Mouse (Mus musculus): ENCODE data around the gene Lnx1.
A peak's percentile ranks its signal among the peaks of the same experiment; 100 is the strongest.

Lnx1 gene

DNA sequence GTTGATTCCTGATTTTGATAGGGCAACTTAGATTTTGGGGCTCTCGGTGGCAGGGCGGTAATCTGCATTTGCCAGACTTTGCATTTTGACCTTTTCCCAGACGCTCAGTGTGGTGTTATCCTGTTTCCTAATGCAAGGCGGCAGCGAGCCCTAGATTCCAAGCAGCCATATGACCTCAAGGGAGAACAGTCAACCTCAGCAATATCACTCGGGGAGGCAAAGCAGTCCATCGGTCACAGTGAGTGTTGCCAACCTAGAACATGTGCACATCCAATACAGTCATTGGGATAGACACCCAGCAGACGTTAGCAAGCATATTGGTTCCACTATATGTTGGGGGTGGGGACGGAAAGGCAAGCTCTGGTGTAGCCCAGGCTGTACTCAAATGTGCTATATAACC lies 54.5 kb downstream of the Lnx1 start:
- no peak for DNase-seq

- no peak for DNase-seq
Measured at GRCm38 (mm10) chr5:74647584-74647984, 55.1 kb downstream of the Lnx1 start.

DNA sequence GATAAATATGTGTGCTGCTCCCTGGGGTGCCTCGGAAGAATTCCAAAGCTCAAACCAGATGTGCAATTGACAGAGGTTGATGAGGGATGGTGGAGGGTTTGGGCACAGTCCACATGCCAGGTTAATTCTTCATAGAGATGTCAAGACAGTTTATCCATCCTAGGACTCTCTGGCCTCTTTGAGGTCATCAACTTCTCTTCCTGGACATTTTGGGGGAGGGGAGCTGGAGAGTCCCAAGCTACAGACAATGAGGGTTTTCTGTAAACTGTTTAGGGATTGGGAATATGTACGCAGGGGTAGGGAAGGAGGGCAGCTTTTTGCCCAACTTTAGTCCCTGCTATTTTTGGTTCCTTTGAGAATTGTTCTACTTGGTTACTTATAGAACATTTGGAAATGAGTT lies 60.4 kb downstream of the Lnx1 start:
- DNase-seq, result no peak

GRCm38 (mm10) chr5:74641000-74641399 lies 61.7 kb downstream of the Lnx1 start:
- peak; percentile 4 for DNase-seq

DNA sequence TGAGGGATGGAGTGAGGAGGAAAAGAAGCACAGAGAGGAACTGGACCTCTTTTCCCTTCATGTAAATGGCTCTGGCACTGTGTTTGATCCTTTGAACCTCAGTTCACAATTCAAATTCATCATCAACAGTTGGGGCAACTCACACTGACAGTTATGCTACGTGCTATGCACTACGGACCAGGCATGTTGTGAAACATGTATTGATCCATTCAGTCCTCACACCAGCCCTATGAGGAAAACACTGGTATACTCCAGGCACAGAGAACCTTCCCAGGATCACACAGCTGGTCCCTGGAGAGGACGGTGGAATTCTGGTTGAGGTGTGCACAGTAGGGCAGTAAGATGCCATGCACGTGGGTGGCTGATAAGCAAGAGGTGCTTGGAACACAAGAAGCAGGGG lies 62.2 kb downstream of the Lnx1 start:
- no peak for DNase-seq

GRCm38 (mm10) chr5:74639516-74639915 lies 63.2 kb downstream of the Lnx1 start:
- DNase-seq, result no peak

GRCm38 (mm10) chr5:74634391-74634790 lies 68.3 kb downstream of the Lnx1 start:
- no peak for DNase-seq

DNA sequence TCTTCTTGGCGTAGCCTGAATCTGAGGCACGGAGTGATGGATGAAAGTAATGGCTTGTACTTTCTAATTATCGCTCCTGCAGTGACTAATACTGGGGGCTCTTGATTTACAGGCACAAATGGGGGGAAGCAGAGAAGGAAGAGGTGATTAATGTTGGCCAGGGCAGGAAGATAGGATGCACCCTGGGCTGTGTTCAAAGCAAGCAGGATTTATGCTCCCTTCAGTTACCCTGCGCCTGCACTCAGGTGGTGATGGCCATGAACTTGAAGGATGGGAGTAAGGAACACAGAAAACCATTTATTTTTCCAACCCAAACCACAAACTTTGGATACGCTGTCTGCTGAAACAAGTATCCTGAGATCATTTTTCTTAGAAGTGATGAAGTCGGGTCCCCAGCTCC lies 69.3 kb downstream of the Lnx1 start:
- no peak for DNase-seq

DNA sequence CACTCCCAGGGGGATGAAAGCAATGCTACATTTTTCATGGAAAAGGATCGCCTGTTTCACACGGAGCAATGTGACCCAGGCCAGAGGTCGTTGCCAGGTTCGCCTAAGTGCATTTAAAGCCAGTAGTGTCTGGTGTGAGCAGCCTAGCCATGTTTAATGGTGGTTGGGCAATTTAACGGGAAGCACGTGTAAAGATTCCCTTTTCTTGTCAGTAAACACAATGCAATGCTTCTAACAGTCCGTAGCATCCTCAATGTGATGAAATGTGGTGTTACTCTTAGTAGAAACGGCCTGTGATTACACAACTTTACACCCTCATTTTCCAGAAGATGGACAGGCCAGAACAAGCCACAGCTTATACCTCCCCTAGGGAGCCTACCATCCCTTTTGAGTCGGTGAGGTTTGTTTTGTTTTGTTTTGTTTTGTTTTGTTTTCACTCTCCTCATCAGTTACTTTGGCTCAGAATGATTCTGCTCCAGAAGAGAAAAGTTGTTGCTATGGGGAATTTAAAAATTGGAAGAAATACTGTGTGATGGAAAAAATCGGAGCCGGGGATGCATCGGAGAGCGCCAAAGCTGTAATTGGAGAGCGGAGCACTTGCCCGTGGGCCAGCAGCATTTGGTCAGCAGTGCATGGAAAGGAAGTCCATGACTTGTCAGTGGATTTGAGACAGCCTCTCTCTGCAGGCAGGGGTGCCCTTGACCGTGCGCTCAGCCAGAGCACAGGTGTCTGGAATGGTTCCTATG lies 70.2 kb downstream of the Lnx1 start:
- DNase-seq, result no peak

GRCm38 (mm10) chr5:74628001-74628400 lies 74.7 kb downstream of the Lnx1 start:
- DNase-seq, result no peak

DNA sequence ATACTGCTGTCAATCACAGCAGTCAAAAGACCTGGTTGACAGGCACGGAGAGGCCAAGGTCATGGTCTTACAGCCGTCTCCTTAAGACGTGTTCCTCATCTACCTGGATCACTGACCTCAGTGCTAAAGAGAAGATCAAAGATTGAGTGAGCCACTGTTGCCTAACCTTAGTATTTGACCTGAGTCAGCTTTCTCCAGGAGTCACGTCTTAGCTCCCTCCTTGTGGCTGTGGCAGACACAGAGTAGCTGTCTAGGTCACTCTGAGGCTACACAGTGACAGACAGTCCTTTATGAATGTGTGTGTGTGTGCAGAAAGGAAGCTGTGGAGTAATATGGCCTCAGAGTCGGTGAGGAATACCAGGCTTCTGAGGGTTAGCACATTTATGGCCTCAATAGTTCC lies 78.3 kb downstream of the Lnx1 start:
- no peak for DNase-seq

GRCm38 (mm10) chr5:74623316-74624000 lies 79.3 kb downstream of the Lnx1 start:
- DNase-seq, result no peak

DNA sequence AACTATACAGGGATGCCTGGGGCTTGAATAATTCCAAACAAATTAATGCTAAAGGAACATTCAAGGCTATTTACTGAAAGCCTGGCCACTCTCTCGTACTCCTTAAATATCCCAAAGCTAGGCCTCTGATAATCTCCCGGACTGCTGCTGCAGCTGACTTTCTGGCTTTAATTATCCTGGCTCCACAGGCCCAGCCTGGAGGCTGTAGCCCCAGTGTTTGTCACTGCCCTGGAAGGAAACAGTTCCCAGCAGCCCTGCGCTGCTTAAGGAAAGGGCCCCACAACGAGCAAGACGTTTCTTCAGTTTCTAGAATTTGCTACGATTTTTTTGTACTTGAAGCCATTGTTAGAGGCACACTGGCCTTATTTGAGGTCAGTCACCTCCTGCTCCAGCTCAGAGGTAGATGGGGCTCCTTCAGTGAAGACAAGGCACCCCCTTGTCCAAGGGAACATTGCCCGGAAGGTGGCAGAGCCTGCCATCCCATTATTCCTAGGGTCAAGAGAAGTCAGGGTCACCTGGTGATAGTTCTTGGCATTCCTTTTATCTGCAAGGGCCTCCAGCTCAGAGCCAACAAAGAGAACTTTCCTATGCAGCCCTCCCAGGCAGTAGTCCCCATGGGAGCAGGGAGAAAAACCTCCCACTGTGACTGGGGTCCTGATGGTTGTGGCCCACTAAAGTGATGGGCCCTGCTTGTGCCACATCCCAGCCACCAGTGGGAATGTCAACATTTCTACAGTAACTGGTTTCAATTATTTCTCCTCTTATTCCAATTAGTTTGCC lies 80.8 kb downstream of the Lnx1 start:
- no peak for DNase-seq

GRCm38 (mm10) chr5:74618573-74619059 lies 84.1 kb downstream of the Lnx1 start:
- no peak for DNase-seq

GRCm38 (mm10) chr5:74617816-74618572 lies 84.7 kb downstream of the Lnx1 start:
- no peak for DNase-seq

- DNase-seq, result peak; percentile 12
Measured at GRCm38 (mm10) chr5:74613491-74614151, 89.1 kb downstream of the Lnx1 start.

GRCm38 (mm10) chr5:74612713-74613112 lies 90.0 kb downstream of the Lnx1 start:
- no peak for DNase-seq

DNA sequence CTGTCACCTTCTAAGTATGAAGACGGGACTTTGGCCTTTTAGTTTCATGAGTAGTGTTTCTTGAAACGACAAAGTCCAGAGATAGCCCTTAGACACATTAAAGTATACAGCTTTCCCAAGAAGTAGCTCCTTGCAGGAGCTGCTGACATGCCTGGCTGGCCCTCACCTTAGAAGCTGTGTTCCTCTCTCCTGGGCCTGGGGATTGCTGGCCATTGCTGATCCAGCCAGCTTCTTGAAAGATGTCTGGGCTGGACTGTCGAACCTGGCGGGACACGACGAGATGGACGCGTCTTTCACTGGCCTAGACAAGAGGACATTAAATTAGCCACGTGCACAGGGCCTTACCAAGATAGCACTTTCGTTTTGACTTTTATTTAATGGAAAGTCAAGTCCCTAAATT lies 92.2 kb downstream of the Lnx1 start:
- no peak for DNase-seq

DNA sequence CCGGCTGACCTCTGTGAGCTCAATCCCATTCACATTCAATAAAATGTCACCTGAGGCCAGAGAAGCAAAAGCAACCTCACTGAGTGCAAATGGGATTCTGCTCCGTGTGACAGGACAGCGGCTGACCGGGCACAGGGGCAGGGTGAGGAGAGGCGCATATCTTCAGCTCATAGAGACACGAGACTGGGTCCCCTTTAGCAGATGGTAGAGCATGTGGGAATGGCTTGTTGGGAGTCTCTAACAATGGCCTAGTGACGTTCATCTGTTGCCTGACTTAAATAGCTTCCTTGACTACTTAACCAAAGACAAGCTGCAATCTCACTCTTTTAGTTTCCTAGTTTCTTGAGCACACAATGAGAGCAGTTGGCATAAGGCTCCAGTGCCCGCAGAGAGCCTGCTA lies 96.5 kb downstream of the Lnx1 start:
- no peak for DNase-seq

DNA sequence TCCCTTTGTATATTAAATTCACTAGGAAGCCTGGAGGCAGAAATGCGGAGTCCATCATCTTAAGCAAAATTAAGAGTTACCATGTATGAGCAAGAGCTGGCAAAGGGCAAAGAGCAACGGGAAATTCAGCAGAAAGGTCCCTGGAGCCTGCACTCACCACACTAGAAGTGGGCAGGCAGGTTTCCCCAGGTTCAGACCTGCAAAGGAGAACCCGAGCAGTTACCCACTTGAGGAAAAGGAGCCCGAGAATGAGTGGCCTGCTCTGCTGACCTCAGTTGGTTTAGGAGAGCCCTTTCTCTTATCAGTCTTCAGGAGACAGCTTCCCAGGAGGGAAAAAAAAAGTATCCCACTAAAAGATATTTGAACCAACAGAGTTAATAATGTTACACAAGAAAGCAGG lies 99.4 kb downstream of the Lnx1 start:
- DNase-seq, result no peak

GRCm38 (mm10) chr5:74602371-74602770 lies 100.3 kb downstream of the Lnx1 start:
- no peak for DNase-seq

GRCm38 (mm10) chr5:74601965-74602364 lies 100.7 kb downstream of the Lnx1 start:
- DNase-seq, result no peak

Data from layer of hippocampus, adult 9-11 months (tissue).